Mouse (Mus musculus) limb, embryonic 15.5 days (tissue): Measurements from ENCODE around the gene 6430531B16Rik. TPM values are rescaled to one million over a fixed set of nuclear protein-coding genes. Genes with fewer than 3 reads are reported as not detected.

ENCODE experiments used
- ATAC-seq: fragments of 200-750 bp; cut with Nextera tagmentation; 2 replicates; pipeline ENCODE4 v1.8.0; 2017; ENCODE audit warnings: low read depth, moderate TSS enrichment; ENCODE audit not compliant: insufficient number of reproducible peaks, low FRiP score, low TSS enrichment
- H3K27ac ChIP-seq: fragments of 300-500 bp; sonication (generic); 2 replicates; pipeline ENCODE4 v1.5.1; 2015; ENCODE audit warnings: moderate library complexity, mild to moderate bottlenecking, inconsistent platforms
- H3K27me3 ChIP-seq: fragments of 300-500 bp; sonication (generic); 2 replicates; pipeline ENCODE4 v1.6.1; 2015; ENCODE audit warnings: inconsistent platforms
- H3K36me3 ChIP-seq: fragments of 300-500 bp; sonication (generic); 2 replicates; pipeline ENCODE4 v1.6.1; 2015; ENCODE audit warnings: inconsistent platforms
- H3K4me1 ChIP-seq: fragments of 300-500 bp; sonication (generic); 2 replicates; pipeline ENCODE4 v1.6.1; 2015; ENCODE audit warnings: inconsistent platforms
- H3K4me2 ChIP-seq: fragments of 300-500 bp; sonication (generic); 2 replicates; pipeline ENCODE4 v1.6.1; 2015; ENCODE audit warnings: mild to moderate bottlenecking, inconsistent platforms
- H3K4me3 ChIP-seq: fragments of 300-500 bp; sonication (generic); 2 replicates; pipeline ENCODE4 v1.5.1; 2015; ENCODE audit warnings: mild to moderate bottlenecking, inconsistent platforms
- H3K9ac ChIP-seq: fragments of 300-500 bp; sonication (generic); 2 replicates; pipeline ENCODE4 v1.6.1; 2015; ENCODE audit warnings: inconsistent platforms
- H3K9me3 ChIP-seq: fragments of 300-500 bp; sonication (generic); 2 replicates; pipeline ENCODE4 v1.6.1; 2016; ENCODE audit warnings: inconsistent platforms
- WGBS: fragments of 180-500 bp; shearing (Covaris S2); methylation state at CpG from one replicate; pipeline ENCODE4 v1.1.7; 2015; 5-methylcytosine and 5-hydroxymethylcytosine counted together
- polyA plus RNA-seq: library from polyadenylated mRNA; unstranded; fragments of >200 nt; fragmentation: Nextera tagmentation; extraction: Ambion mirVana; gene quantifications from 2 replicates; pipeline ENCODE4 v1.2.1, GENCODE M21; 2015

Gene 6430531B16Rik
- polyA plus RNA-seq, 1 experiment from 2014 or later, result 0.44 TPM

DNA sequence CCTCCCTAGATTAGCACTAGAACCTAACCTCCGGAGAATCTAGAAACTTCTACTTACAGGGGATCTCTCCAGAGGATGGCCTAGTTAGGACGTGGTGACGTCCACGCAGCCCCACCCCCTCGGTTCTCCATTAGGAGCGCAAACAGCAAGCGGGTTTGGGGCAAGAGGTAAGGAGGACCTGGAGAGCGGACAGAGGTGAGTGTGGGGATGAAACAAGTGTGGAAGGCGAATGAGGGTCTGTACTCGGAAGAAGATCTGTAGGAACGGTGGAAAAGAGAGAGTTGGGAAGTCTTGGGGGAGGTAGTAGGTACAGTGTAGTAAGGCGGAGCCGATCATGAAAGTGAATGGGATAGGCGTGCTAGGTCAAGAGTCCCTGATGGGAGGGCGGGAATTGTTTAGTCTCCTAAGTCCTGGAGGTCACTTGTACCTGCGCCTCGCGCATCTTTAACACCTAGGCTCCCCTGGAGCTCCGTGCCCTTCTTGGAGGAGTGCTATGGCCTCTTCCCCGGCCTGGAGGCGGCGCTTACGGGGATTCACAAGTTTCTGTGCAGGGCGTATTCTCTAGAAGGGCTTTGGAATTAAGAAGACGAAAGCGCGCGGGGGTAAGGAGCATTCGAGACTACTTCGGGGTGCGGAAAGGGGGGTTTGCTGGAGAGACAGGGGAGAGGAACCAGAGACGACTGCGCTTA, 28.1 kb downstream of the 6430531B16Rik start:
- H3K27ac ChIP-seq, result peak overlapping the region; percentile 68
- peaks cover 40% of the 10 kb centered on the region for H3K27me3 ChIP-seq
- ATAC-seq, result peak; percentile 53; the same call in 1 of the 2 replicates
- H3K4me1 ChIP-seq, result no peaks in the 10 kb centered on the region
- H3K36me3 ChIP-seq, result no peaks in the 10 kb centered on the region
- peak overlapping the region; percentile 89 for H3K4me2 ChIP-seq
- WGBS, result under 1% methylated on average over 33 of the region's 33 CpGs
- H3K9ac ChIP-seq, result peak overlapping the region; percentile 45
- no peaks in the 10 kb centered on the region for H3K9me3 ChIP-seq
- H3K4me3 ChIP-seq, result peak overlapping the region; percentile 59

DNA sequence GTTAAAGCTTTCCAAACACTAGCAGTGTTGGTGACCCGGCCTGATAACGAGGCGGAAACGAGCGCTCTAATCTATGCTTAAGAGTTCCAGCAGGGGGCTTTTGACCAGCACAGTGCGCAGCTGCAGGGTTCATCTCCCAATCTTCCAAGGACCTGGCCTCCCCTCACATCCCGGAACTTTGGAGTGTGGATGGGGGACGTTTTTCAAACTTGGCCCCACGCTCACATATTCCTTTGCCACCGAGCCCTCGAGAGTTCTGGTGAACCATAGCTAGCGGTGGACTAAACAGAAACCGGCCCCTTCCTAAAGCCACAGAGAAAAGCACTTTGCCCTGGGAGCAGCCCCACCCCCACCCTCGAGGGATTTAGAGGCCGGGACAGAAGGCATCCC, 28.7 kb downstream of the 6430531B16Rik start:
- H3K4me1 ChIP-seq, result no peaks in the 10 kb centered on the region
- no peaks in the 10 kb centered on the region for H3K36me3 ChIP-seq
- H3K4me2 ChIP-seq, result peak overlapping the region; percentile 89
- H3K27me3 ChIP-seq, result peaks cover 46% of the 10 kb centered on the region
- H3K9ac ChIP-seq, result peak overlapping the region; percentile 45
- H3K27ac ChIP-seq, result no peak overlapping the region
- peak; percentile 82 for ATAC-seq
- WGBS, result 1% methylated on average over 15 of the region's 15 CpGs
- H3K4me3 ChIP-seq, result peak overlapping the region; percentile 59
- no peaks in the 10 kb centered on the region for H3K9me3 ChIP-seq

DNA sequence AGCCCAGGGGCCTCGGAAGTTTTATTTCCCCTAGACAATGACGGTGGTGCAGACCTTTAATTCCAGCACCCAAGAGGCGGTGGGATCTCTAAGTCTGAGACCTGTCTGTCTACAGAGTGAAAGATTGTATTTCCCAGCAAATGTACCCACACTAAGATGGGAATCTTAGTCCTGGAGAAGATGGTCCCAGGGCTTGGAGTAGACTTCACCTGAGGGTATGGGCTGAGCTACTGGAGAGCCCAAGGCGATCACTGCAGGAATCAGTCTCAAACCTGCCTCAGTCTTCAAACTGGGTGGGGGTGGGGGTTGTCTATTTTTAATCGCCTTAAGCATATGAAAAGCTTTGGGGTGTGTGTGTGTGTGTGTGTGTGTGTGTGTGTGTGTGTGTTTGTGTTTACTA, 32.5 kb downstream of the 6430531B16Rik start:
- Histone ChIP-seq H3K9ac (no peak overlapping the region), H3K4me2 (no peak overlapping the region), H3K27ac (no peak overlapping the region), H3K4me1 (peaks cover 12% of the 10 kb centered on the region), H3K9me3 (no peaks in the 10 kb centered on the region), H3K4me3 (no peak overlapping the region), H3K27me3 (peaks cover 82% of the 10 kb centered on the region), H3K36me3 (no peaks in the 10 kb centered on the region)
- ATAC-seq, result no peak
- 30% methylated on average over 5 of the region's 5 CpGs for WGBS

- no peak overlapping the region for H3K4me2 ChIP-seq
- H3K27me3 ChIP-seq, result peaks cover 87% of the 10 kb centered on the region
- H3K9me3 ChIP-seq, result no peaks in the 10 kb centered on the region
- no peak overlapping the region for H3K27ac ChIP-seq
- no peaks in the 10 kb centered on the region for H3K36me3 ChIP-seq
- peaks cover 12% of the 10 kb centered on the region for H3K4me1 ChIP-seq
- WGBS, result 16% methylated on average over 5 of the region's 5 CpGs
- no peak for ATAC-seq
- H3K4me3 ChIP-seq, result no peak overlapping the region
- H3K9ac ChIP-seq, result no peak overlapping the region
These were observed 33.0 kb downstream of the 6430531B16Rik start for GRCm38 (mm10) chr7:139945516-139945915.

GRCm38 (mm10) chr7:139944291-139945240, 34.0 kb downstream of the 6430531B16Rik start:
- no peaks in the 10 kb centered on the region for H3K36me3 ChIP-seq
- H3K4me3 ChIP-seq, result peak overlapping the region; percentile 37
- peak overlapping the region; percentile 65 for H3K4me2 ChIP-seq
- H3K27me3 ChIP-seq, result peaks cover 92% of the 10 kb centered on the region
- H3K9me3 ChIP-seq, result no peaks in the 10 kb centered on the region
- 4% methylated on average over 68 of the region's 68 CpGs for WGBS
- H3K9ac ChIP-seq, result peak overlapping the region; percentile 31; the same call in 1 of the 2 replicates
- ATAC-seq, result no peak
- H3K4me1 ChIP-seq, result peaks cover 12% of the 10 kb centered on the region
- H3K27ac ChIP-seq, result no peak overlapping the region

DNA sequence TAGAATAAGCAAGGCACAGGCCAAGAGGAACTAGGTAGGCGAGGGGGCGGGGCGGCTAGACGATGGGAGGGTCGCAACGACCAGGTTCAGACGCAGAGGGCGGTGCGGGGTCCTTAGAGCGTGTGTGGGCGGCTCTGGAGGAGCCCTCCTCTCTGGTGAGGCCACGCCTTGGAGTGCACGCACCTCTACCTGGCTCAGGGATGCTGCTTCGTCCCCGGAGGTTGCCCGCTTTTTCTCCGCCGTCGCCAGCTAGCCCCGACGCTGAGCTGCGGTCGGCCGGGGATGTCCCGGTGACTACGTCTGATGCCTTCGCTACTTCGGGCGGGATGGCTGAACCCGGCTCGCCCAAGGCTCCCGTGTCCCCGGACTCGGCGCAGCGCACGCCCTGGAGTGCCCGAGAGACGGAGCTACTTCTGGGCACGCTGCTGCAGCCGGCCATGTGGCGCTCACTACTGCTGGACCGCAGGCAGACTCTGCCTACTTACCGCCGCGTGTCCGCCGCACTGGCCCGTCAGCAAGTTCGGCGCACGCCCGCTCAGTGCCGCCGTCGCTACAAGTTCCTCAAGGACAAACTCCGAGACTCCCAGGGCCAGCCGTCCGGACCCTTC, 34.8 kb downstream of the 6430531B16Rik start, which contains the start of gene Utf1:
TSS of gene Utf1 (plus strand) at position 116 of the 608 bp plus-strand sequence.
- no peak for ATAC-seq
- Histone ChIP-seq H3K27me3 (peaks cover 85% of the 10 kb centered on the region), H3K4me3 (peak within 1 kb of the TSS; percentile 37), H3K4me1 (peaks cover 12% of the 10 kb centered on the region), H3K9me3 (no peaks in the 10 kb centered on the region), H3K36me3 (no peaks in the 10 kb centered on the region), H3K9ac (peak within 1 kb of the TSS; percentile 31; the same call in 1 of the 2 replicates), H3K4me2 (peak within 1 kb of the TSS; percentile 65), H3K27ac (no peak within 1 kb of the TSS)
- WGBS, result under 1% methylated on average over 59 of the region's 59 CpGs

- no peak overlapping the region for H3K4me3 ChIP-seq
- WGBS, result 62% methylated on average over 16 of the region's 16 CpGs
- H3K27me3 ChIP-seq, result peaks cover 57% of the 10 kb centered on the region
- no peaks in the 10 kb centered on the region for H3K36me3 ChIP-seq
- H3K9ac ChIP-seq, result no peak overlapping the region
- no peak overlapping the region for H3K27ac ChIP-seq
- ATAC-seq, result no peak; the same call in 1 of the 2 replicates
- no peaks in the 10 kb centered on the region for H3K9me3 ChIP-seq
- H3K4me2 ChIP-seq, result no peak overlapping the region
- H3K4me1 ChIP-seq, result peaks cover 12% of the 10 kb centered on the region
These were observed 37.9 kb downstream of the 6430531B16Rik start for GRCm38 (mm10) chr7:139940476-139941209.

- no peak for ATAC-seq
- WGBS, result 64% methylated on average over 5 of the region's 5 CpGs
These were observed 40.7 kb downstream of the 6430531B16Rik start for GRCm38 (mm10) chr7:139937810-139938209.

GRCm38 (mm10) chr7:139937138-139937537, 41.4 kb downstream of the 6430531B16Rik start:
- no peak overlapping the region for H3K27ac ChIP-seq
- WGBS, result 50% methylated on average over 3 of the region's 3 CpGs
- H3K4me3 ChIP-seq, result no peak overlapping the region
- H3K9ac ChIP-seq, result no peak overlapping the region
- no peak overlapping the region for H3K4me2 ChIP-seq
- no peaks in the 10 kb centered on the region for H3K4me1 ChIP-seq
- ATAC-seq, result no peak
- H3K27me3 ChIP-seq, result peaks cover 22% of the 10 kb centered on the region
- no peaks in the 10 kb centered on the region for H3K9me3 ChIP-seq
- no peaks in the 10 kb centered on the region for H3K36me3 ChIP-seq

More at GRCm38 (mm10) chr7:139937810-139938209, 40.7 kb downstream of the 6430531B16Rik start:
- no peak overlapping the region for H3K4me2 ChIP-seq
- peaks cover 29% of the 10 kb centered on the region for H3K27me3 ChIP-seq
- no peak overlapping the region for H3K27ac ChIP-seq
- no peak overlapping the region for H3K9ac ChIP-seq
- H3K4me1 ChIP-seq, result no peaks in the 10 kb centered on the region
- H3K9me3 ChIP-seq, result no peaks in the 10 kb centered on the region
- no peak overlapping the region for H3K4me3 ChIP-seq
- H3K36me3 ChIP-seq, result no peaks in the 10 kb centered on the region

DNA sequence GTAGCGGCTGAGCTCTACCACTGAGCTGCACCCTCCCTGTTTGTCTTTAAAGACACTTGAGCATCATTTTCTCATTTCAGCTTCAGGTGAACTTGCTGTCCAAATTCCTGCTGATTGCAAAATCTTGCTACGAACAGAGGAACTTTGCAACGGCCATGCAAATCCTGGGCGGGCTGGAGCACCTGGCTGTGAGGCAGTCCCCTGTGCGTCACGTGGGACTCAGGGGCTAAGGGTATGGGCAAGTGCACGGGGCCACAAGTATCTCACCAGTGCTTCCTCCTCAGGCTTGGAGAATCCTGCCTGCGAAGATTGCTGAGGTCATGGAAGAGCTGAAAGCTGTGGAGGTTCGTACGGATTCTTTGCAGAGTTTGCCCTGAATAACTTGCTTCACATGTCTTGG, 41.9 kb downstream of the 6430531B16Rik start:
- Histone ChIP-seq H3K4me2 (no peak overlapping the region), H3K27ac (no peak overlapping the region), H3K27me3 (peaks cover 18% of the 10 kb centered on the region), H3K9me3 (no peaks in the 10 kb centered on the region), H3K9ac (no peak overlapping the region), H3K4me3 (no peak overlapping the region), H3K36me3 (no peaks in the 10 kb centered on the region), H3K4me1 (no peaks in the 10 kb centered on the region)
- 84% methylated on average over 10 of the region's 10 CpGs for WGBS
- no peak for ATAC-seq

GRCm38 (mm10) chr7:139930732-139931131, 47.8 kb downstream of the 6430531B16Rik start:
- no peaks in the 10 kb centered on the region for H3K27me3 ChIP-seq
- H3K36me3 ChIP-seq, result no peaks in the 10 kb centered on the region
- no peak overlapping the region for H3K9ac ChIP-seq
- no peaks in the 10 kb centered on the region for H3K4me1 ChIP-seq
- H3K4me2 ChIP-seq, result no peak overlapping the region
- H3K9me3 ChIP-seq, result no peaks in the 10 kb centered on the region
- ATAC-seq, result no peak
- H3K4me3 ChIP-seq, result no peak overlapping the region
- H3K27ac ChIP-seq, result no peak overlapping the region
- WGBS, result 21% methylated on average over 11 of the region's 11 CpGs
